Mouse (Mus musculus) heart, adult 2 months (tissue): Measurements from ENCODE around the gene Fgf7. TPM values are rescaled to one million over a fixed set of nuclear protein-coding genes. Genes with fewer than 3 reads are reported as not detected.
A peak's percentile ranks its signal among the peaks of the same experiment; 100 is the strongest.

Experiments
- DNase-seq, 2 experiments: peaks; one replicate each; pipeline ENCODE4 v3.0.0; 2021
- H3K27ac ChIP-seq: fragments of 200-600 bp; 2 replicates; pipeline ENCODE4 v1.8.1; 2022
- H3K27me3 ChIP-seq: fragments of 200-500 bp; 2 replicates; pipeline ENCODE4 v1.6.1; 2012; ENCODE audit warnings: mild to moderate bottlenecking, low read length, inconsistent platforms, mixed read lengths; ENCODE audit not compliant: control insufficient read depth, insufficient read depth
- H3K36me3 ChIP-seq: fragments of 200-500 bp; 2 replicates; pipeline ENCODE4 v1.6.1; 2012; ENCODE audit warnings: low read length, inconsistent platforms; ENCODE audit not compliant: control insufficient read depth, insufficient read depth
- H3K4me1 ChIP-seq: fragments of 200-500 bp; 2 replicates; pipeline ENCODE4 v1.6.1; 2011; ENCODE audit warnings: low read length; ENCODE audit not compliant: control insufficient read depth, insufficient read depth
- H3K4me3 ChIP-seq: fragments of 200-600 bp; 2 replicates; pipeline ENCODE4 v1.8.1; 2022
- H3K79me2 ChIP-seq: fragments of 200-500 bp; replicated peaks from 2 replicates; pipeline ENCODE4 v1.6.1; 2012; ENCODE audit warnings: mild to moderate bottlenecking, inconsistent platforms, low read length, moderate library complexity, mixed read lengths; ENCODE audit not compliant: control insufficient read depth, insufficient read depth
- H3K9ac ChIP-seq: fragments of 200-500 bp; 2 replicates; pipeline ENCODE4 v1.6.1; 2012; ENCODE audit warnings: low read depth, mild to moderate bottlenecking, control low read depth, inconsistent platforms, low read length, mixed read lengths
- CTCF ChIP-seq: fragments of 200-600 bp; IDR thresholded peaks from 2 replicates; pipeline ENCODE4 v1.8.1; 2022; ENCODE audit warnings: antibody characterized with exemption, mild to moderate bottlenecking, moderate library complexity
- EP300 ChIP-seq: fragments of 200-500 bp; IDR thresholded peaks from 2 replicates; pipeline ENCODE4 v1.6.1; 2011; ENCODE audit warnings: low read depth, low read length, control low read depth; ENCODE audit not compliant: insufficient read depth
- POLR2A ChIP-seq: fragments of 200-500 bp; IDR thresholded peaks from 2 replicates; pipeline ENCODE4 v1.6.1; 2011; ENCODE audit warnings: mild to moderate bottlenecking, low read depth, low read length, control low read depth; ENCODE audit not compliant: insufficient read depth
- WGBS: fragments of 180-500 bp; shearing (Covaris S2); methylation state at CpG from one replicate; pipeline ENCODE4 v1.1.7; 2018; 5-methylcytosine and 5-hydroxymethylcytosine counted together
- intact Hi-C: fragments of 180-260 bp; cut with DNase I; formaldehyde crosslinking; loops from one replicate; pipeline ENCODE4 v1.15.1; 2025
- polyA plus RNA-seq: library from polyadenylated mRNA; depleted of rRNA; stranded (reverse); fragments of >200 nt; gene quantifications from 2 replicates; pipeline ENCODE4 v1.2.3, GENCODE M21; 2012
- total RNA-seq, 2 experiments: library from RNA; stranded (reverse); gene quantifications; 2 replicates each; pipeline ENCODE4 v1.2.3; 2021

Fgf7 gene
- total and polyA plus RNA-seq, 3 experiments = 0.55 to 2.3 (median 1.8) TPM

DNA sequence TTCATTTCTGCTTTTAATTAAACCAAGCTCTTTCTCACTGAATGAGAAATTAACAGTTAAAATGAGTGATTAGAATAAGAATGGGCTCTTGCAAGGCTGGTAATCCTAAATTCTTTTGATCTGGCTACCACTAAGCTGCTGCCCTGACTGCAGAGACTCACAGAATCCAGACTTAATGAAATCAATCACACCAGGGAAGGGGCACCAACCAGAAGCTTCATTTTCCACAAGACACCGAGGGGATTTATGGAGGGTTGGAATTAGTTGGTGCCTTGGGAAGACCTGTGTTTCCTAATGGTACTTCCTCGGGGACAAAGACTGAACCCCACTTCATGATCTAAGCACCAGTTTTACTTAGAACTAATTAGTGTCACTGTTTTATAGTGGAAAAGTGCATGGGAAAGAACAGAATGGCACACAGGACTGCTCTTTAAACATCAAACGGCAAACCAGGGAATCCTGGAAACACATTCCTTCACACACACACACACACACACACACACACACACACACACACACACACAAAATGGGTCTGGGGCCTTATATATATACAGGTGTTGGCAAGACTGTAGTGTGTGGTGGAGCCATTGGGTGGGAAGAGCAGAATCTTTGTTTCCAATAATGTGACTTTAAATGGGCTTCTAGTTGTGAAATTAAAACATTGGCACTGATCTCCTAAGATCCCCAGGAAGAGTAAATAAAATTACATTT is 18.5 kb upstream of the Fgf7 start:
- H3K27me3 ChIP-seq = no peaks in the 10 kb centered on the region
- TF ChIP-seq CTCF (no peak), POLR2A (no peak), EP300 (no peak)
- intact Hi-C loops = no loop called here
- H3K27ac ChIP-seq = no peak overlapping the region
- WGBS = 69% methylated on average over 3 of the region's 3 CpGs
- H3K36me3 ChIP-seq = no peaks in the 10 kb centered on the region
- H3K9ac ChIP-seq = no peak overlapping the region
- no peaks in the 10 kb centered on the region for H3K4me1 ChIP-seq
- H3K79me2 ChIP-seq = no peaks in the 10 kb centered on the region
- H3K4me3 ChIP-seq = no peak overlapping the region
- no peak for DNase-seq

DNA sequence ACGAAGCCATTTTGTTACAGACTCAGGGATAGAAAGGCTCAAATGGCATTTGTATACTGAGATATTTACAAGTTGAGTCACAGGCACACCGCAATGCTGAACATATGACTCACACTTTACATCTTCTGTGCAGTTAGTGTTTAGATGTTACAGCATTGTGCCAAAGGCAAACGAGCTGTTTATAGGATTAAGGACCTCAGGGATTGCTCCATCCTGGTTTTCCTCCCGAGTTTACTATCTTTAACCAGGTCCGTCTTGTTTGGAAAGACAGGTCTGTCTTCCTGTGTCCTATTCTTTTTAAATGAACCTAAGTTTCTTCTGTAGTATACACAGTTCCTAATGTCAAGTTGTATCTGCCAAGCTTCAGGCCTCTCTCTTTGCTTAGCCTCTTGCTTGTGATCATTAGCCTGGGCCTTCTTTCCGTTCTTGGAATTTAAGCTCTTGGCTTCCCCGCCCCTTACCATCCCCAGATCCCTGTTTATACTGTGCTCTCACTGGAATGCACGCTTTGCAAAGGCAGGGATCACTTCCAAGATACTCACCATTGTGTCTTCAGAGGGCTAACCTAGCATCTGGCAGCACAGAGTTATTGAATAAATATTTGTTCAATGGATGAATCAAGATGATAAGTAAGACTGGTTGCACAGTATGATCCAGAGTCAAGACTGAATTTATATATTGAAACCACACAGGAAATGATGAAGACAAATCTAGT is 3.1 kb upstream of the Fgf7 start:
- Histone ChIP-seq H3K27me3 (no peaks in the 10 kb centered on the region), H3K36me3 (no peaks in the 10 kb centered on the region), H3K4me3 (no peak overlapping the region), H3K79me2 (no peaks in the 10 kb centered on the region), H3K9ac (no peak overlapping the region), H3K4me1 (no peaks in the 10 kb centered on the region), H3K27ac (no peak overlapping the region)
- no peak for DNase-seq
- TF ChIP-seq POLR2A (no peak), CTCF (no peak), EP300 (no peak)
- WGBS = 57% methylated on average over 8 of the region's 8 CpGs
- intact Hi-C loops = loop anchor here (5.0 kb wide), 1 partner anchor 139 kb away; no protein-coding TSS in a partner anchor

DNA sequence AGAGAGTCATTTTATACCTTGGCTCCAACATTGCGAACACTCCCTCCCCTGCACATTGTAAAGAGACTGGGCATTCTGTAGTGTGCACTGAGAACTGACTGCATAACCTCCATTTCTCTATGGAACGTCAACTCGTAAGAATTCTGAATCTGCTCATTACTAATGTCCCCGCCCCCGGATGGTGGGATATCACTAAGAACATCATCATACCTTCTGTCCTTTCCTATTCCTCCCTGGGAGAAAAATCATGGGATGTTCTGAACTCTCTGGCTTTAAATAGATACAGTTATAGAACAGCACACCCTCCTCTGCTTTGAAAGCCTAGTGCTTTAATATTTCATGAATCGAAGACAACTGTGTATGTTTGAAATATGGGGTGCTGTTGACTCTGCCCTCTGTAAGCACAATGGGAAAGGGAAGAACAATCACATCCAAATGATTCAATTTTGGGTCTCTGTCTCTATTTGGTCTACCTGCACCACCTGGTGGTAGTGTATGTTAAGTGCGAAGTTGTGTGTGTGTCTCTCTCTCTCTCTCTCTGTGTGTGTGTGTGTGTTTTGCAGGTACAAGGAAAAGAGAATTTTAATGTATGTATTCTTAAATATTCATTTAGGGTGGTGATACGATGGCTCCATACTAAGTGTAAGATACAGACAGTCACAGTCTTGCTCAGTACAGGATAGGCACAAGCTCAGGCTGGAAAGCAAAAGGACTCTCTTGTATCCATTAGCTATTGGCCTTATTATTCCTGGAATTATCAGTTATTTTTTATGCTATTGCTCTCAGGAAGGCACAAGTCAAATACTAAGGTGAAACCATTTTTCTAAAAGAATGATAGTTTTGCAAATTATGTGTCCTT is 1.1 kb upstream of the Fgf7 start:
- H3K27me3 ChIP-seq = no peaks in the 10 kb centered on the region
- intact Hi-C loops = loop anchor here (5.0 kb wide), 1 partner anchor 141 kb away; no protein-coding TSS in a partner anchor
- no peaks in the 10 kb centered on the region for H3K79me2 ChIP-seq
- no peak for DNase-seq
- H3K27ac ChIP-seq = no peak overlapping the region
- H3K9ac ChIP-seq = no peak overlapping the region
- no peaks in the 10 kb centered on the region for H3K36me3 ChIP-seq
- H3K4me1 ChIP-seq = no peaks in the 10 kb centered on the region
- H3K4me3 ChIP-seq = no peak overlapping the region
- WGBS = 71% methylated on average over 8 of the region's 8 CpGs
- TF ChIP-seq CTCF = peak; percentile 60
- TF ChIP-seq POLR2A = no peak
- no peak for TF ChIP-seq EP300

- no peak overlapping the region for H3K9ac ChIP-seq
- no peaks in the 10 kb centered on the region for H3K36me3 ChIP-seq
- H3K4me3 ChIP-seq = no peak overlapping the region
- 61% methylated on average over 15 of the region's 15 CpGs for WGBS
- H3K27me3 ChIP-seq = no peaks in the 10 kb centered on the region
- intact Hi-C loops = no loop called here
- no peak for TF ChIP-seq EP300
- no peak for TF ChIP-seq CTCF
- DNase-seq = no peak
- H3K79me2 ChIP-seq = no peaks in the 10 kb centered on the region
- H3K4me1 ChIP-seq = peaks cover 2% of the 10 kb centered on the region
- no peak overlapping the region; the same call in 1 of the 2 replicates for H3K27ac ChIP-seq
Measured at GRCm38 (mm10) chr2:126035013-126035770, 734 bp downstream of the Fgf7 start.

- H3K4me3 ChIP-seq = no peak overlapping the region
- WGBS = 82% methylated on average over 4 of the region's 4 CpGs
- intact Hi-C loops = no loop called here
Measured at GRCm38 (mm10) chr2:126036121-126036520, 1.7 kb downstream of the Fgf7 start.

More at GRCm38 (mm10) chr2:126036121-126036520, 1.7 kb downstream of the Fgf7 start:
- Histone ChIP-seq H3K9ac (no peak overlapping the region), H3K79me2 (no peaks in the 10 kb centered on the region), H3K27ac (no peak overlapping the region; the same call in 1 of the 2 replicates), H3K36me3 (no peaks in the 10 kb centered on the region), H3K4me1 (peaks cover 4% of the 10 kb centered on the region), H3K27me3 (no peaks in the 10 kb centered on the region)
- no peak for DNase-seq
- TF ChIP-seq POLR2A = no peak
- TF ChIP-seq CTCF = no peak
- TF ChIP-seq EP300 = no peak
